Mouse (Mus musculus) cortical plate, adult 2 months (tissue): ENCODE measurements at regions not wholly inside any gene's neighbourhood (a gene's known extent, or its start where the extent isn't known, plus 50 kb on each side); places are given as distances from the start of the nearest gene placed in this dataset.

Experiments used
- CTCF ChIP-seq: fragments of 200-500 bp; IDR thresholded peaks from 2 replicates; pipeline ENCODE4 v1.5.1; 2011; ENCODE audit warnings: mild to moderate bottlenecking, control low read depth, low read length; ENCODE audit not compliant: insufficient read depth; ENCODE audit errors: extremely low read depth
- POLR2A ChIP-seq: fragments of 200-500 bp; IDR thresholded peaks from 2 replicates; pipeline ENCODE4 v1.6.1; 2011; ENCODE audit warnings: mild to moderate bottlenecking, low read length, control low read depth; ENCODE audit not compliant: insufficient read depth; ENCODE audit errors: extremely low read depth

- TF ChIP-seq CTCF (no peak), POLR2A (no peak)
Observed at GRCm38 (mm10) chr7:37851471-37851870, 78.0 kb upstream of the Zfp536 start.
